Mouse (Mus musculus) liver, postnatal 0 days (tissue): ENCODE measurements around the gene Clnk. TPM values are rescaled to one million over a fixed set of nuclear protein-coding genes. Genes with fewer than 3 reads are reported as not detected.

Experiments
- ATAC-seq: fragments of 200-750 bp; cut with Nextera tagmentation; 2 replicates; pipeline ENCODE4 v1.8.0; 2017; ENCODE audit warnings: mild to moderate bottlenecking, moderate library complexity
- DNase-seq: peaks from one replicate; pipeline ENCODE4 v3.0.0-alpha.2; 2016
- H3K27ac ChIP-seq: fragments of 300-500 bp; sonication (generic); 2 replicates; pipeline ENCODE4 v1.5.1; 2014; ENCODE audit warnings: antibody characterized with exemption, moderate library complexity, mild to moderate bottlenecking, low read depth
- H3K27me3 ChIP-seq: fragments of 300-500 bp; sonication (generic); 2 replicates; pipeline ENCODE4 v1.6.1; 2014; ENCODE audit warnings: low read length, control low read depth, mixed read lengths; ENCODE audit not compliant: insufficient read depth
- H3K36me3 ChIP-seq: fragments of 300-500 bp; sonication (generic); replicated peaks from 2 replicates; pipeline ENCODE4 v1.6.1; 2014; ENCODE audit warnings: mild to moderate bottlenecking, control low read depth, low read length, moderate library complexity, mixed read lengths; ENCODE audit not compliant: insufficient read depth
- H3K4me1 ChIP-seq: fragments of 300-500 bp; sonication (generic); 2 replicates; pipeline ENCODE4 v1.6.1; 2014; ENCODE audit warnings: antibody characterized with exemption, mild to moderate bottlenecking, control low read depth; ENCODE audit not compliant: insufficient read depth
- H3K4me2 ChIP-seq: fragments of 300-500 bp; sonication (generic); 2 replicates; pipeline ENCODE4 v1.6.1; 2014; ENCODE audit warnings: low read depth, mild to moderate bottlenecking, low read length, moderate library complexity, mixed read lengths
- H3K4me3 ChIP-seq: fragments of 300-500 bp; sonication (generic); 2 replicates; pipeline ENCODE4 v1.5.1; 2014; ENCODE audit warnings: low read depth, low read length
- H3K9ac ChIP-seq: fragments of 300-500 bp; sonication (generic); replicated peaks from 2 replicates; pipeline ENCODE4 v1.6.1; 2014; ENCODE audit warnings: mild to moderate bottlenecking, moderate library complexity
- H3K9me3 ChIP-seq: fragments of 300-500 bp; sonication (generic); 2 replicates; pipeline ENCODE4 v1.6.1; 2016; ENCODE audit warnings: mild to moderate bottlenecking, control low read depth, low read length, mixed read lengths
- CTCF ChIP-seq: sonication (generic); IDR thresholded peaks from 2 replicates; pipeline ENCODE4 v1.5.1; 2016; ENCODE audit warnings: antibody characterized with exemption, low read depth
- EP300 ChIP-seq: IDR thresholded peaks from 2 replicates; pipeline ENCODE4 v1.6.1; 2016; ENCODE audit warnings: antibody characterized with exemption, low read depth, mild to moderate bottlenecking
- WGBS: fragments of 180-500 bp; shearing (Covaris S2); extraction: QIAGEN DNeasy Blood & Tissue Kit; methylation state at CpG from one replicate; pipeline ENCODE4 v1.1.7; 2014; ENCODE audit not compliant: insufficient replicate concordance; 5-methylcytosine and 5-hydroxymethylcytosine counted together
- polyA plus RNA-seq: library from polyadenylated mRNA; unstranded; fragments of >200 nt; fragmentation: Nextera tagmentation; extraction: Ambion mirVana; gene quantifications from 2 replicates; pipeline ENCODE4 v1.2.1, GENCODE M21; 2015

Gene Clnk
- polyA plus RNA-seq: 0.12 and 0.20 TPM in 2 replicates

- ATAC-seq: no peak
- H3K27ac ChIP-seq: no peak within 1 kb of the TSS
- TF ChIP-seq CTCF (no peak), EP300 (no peak)
Measured at GRCm38 (mm10) chr5:38876622-38877021, at the start of gene Clnk. Gene Clnk (minus strand): TSS chr5:38876812.

GRCm38 (mm10) chr5:38905271-38905670 is 28.7 kb upstream of the Clnk start:
- no peak for ATAC-seq
- no peak overlapping the region for H3K4me2 ChIP-seq
- H3K4me3 ChIP-seq: no peak overlapping the region
- no peaks in the 10 kb centered on the region for H3K4me1 ChIP-seq
- H3K9me3 ChIP-seq: no peaks in the 10 kb centered on the region
- DNase-seq: no peak
- H3K9ac ChIP-seq: no peak overlapping the region
- 39% methylated on average over 3 of the region's 3 CpGs for WGBS
- no peak overlapping the region for H3K27ac ChIP-seq
- TF ChIP-seq CTCF (no peak), EP300 (no peak)
- no peaks in the 10 kb centered on the region for H3K27me3 ChIP-seq
- H3K36me3 ChIP-seq: no peaks in the 10 kb centered on the region

More at GRCm38 (mm10) chr5:38876622-38877021, at the start of gene Clnk:
- Histone ChIP-seq H3K36me3 (no peaks in the 10 kb centered on the region), H3K9me3 (no peaks in the 10 kb centered on the region), H3K4me1 (no peaks in the 10 kb centered on the region), H3K4me2 (no peak within 1 kb of the TSS), H3K9ac (no peak within 1 kb of the TSS), H3K27me3 (no peaks in the 10 kb centered on the region), H3K4me3 (no peak within 1 kb of the TSS)
- 37% methylated on average over 11 of the region's 11 CpGs for WGBS
- no peak for DNase-seq

GRCm38 (mm10) chr5:38904528-38905044 is 28.0 kb upstream of the Clnk start:
- H3K4me2 ChIP-seq: no peak overlapping the region
- H3K4me1 ChIP-seq: no peaks in the 10 kb centered on the region
- H3K27me3 ChIP-seq: no peaks in the 10 kb centered on the region
- WGBS: 80% methylated on average over 3 of the region's 3 CpGs
- no peak for ATAC-seq
- no peak overlapping the region for H3K4me3 ChIP-seq
- no peaks in the 10 kb centered on the region for H3K9me3 ChIP-seq
- no peak overlapping the region for H3K27ac ChIP-seq
- no peaks in the 10 kb centered on the region for H3K36me3 ChIP-seq
- TF ChIP-seq EP300 (no peak), CTCF (no peak)
- H3K9ac ChIP-seq: no peak overlapping the region
- DNase-seq: no peak

GRCm38 (mm10) chr5:38902889-38903288 is 26.3 kb upstream of the Clnk start:
- Histone ChIP-seq H3K4me2 (no peak overlapping the region), H3K27me3 (no peaks in the 10 kb centered on the region), H3K4me3 (no peak overlapping the region), H3K27ac (no peak overlapping the region), H3K36me3 (no peaks in the 10 kb centered on the region), H3K9me3 (no peaks in the 10 kb centered on the region), H3K4me1 (no peaks in the 10 kb centered on the region), H3K9ac (no peak overlapping the region)
- TF ChIP-seq EP300: no peak
- TF ChIP-seq CTCF: no peak
- WGBS: 66% methylated on average over 3 of the region's 3 CpGs
- ATAC-seq (no peak), DNase-seq (no peak)

- no peak overlapping the region for H3K4me2 ChIP-seq
- no peak for ATAC-seq
- H3K9ac ChIP-seq: no peak overlapping the region
- H3K4me1 ChIP-seq: no peaks in the 10 kb centered on the region
- no peak overlapping the region for H3K27ac ChIP-seq
- 77% methylated on average over 2 of the region's 2 CpGs for WGBS
- H3K9me3 ChIP-seq: no peaks in the 10 kb centered on the region
- H3K27me3 ChIP-seq: no peaks in the 10 kb centered on the region
- no peak for DNase-seq
- no peak overlapping the region for H3K4me3 ChIP-seq
- TF ChIP-seq CTCF (no peak), EP300 (no peak)
- H3K36me3 ChIP-seq: no peaks in the 10 kb centered on the region
Measured at GRCm38 (mm10) chr5:38899051-38899450, 22.4 kb upstream of the Clnk start.

GRCm38 (mm10) chr5:38888646-38889045 is 12.0 kb upstream of the Clnk start:
- TF ChIP-seq EP300 (no peak), CTCF (no peak)
- no peak for DNase-seq
- WGBS: 70% methylated on average over 1 of the region's 1 CpGs

More at GRCm38 (mm10) chr5:38888646-38889045, 12.0 kb upstream of the Clnk start:
- Histone ChIP-seq H3K36me3 (no peaks in the 10 kb centered on the region), H3K9me3 (no peaks in the 10 kb centered on the region), H3K4me2 (no peak overlapping the region), H3K9ac (no peak overlapping the region), H3K4me1 (no peaks in the 10 kb centered on the region), H3K4me3 (no peak overlapping the region), H3K27ac (no peak overlapping the region), H3K27me3 (no peaks in the 10 kb centered on the region)
- ATAC-seq: no peak
